Mouse (Mus musculus): ENCODE measurements around the gene Zfp367. TPM values are rescaled to one million over a fixed set of nuclear protein-coding genes. Genes with fewer than 3 reads are reported as not detected.

Gene Zfp367
- polyA plus RNA-seq, 1 experiment from 2014 or later = 13.1 TPM

- Histone ChIP-seq H3K4me2 (ENCODE audit: low read length) (no peak overlapping the region), H3K9ac (ENCODE audit: low read depth, low read length) (no peak overlapping the region), H3K27me3 (ENCODE audit: insufficient read depth, low read length) (no peaks in the 10 kb centered on the region), H3K27ac (no peak overlapping the region), H3K4me1 (replicated peaks; ENCODE audit: insufficient read depth, low read length) (no peaks in the 10 kb centered on the region), H3K36me3 (ENCODE audit: insufficient read depth, low read length) (no peaks in the 10 kb centered on the region), H3K4me3 (replicated peaks; ENCODE audit: low read depth, low read length) (no peak overlapping the region), H3K9me3 (replicated peaks; ENCODE audit: low read length) (no peaks in the 10 kb centered on the region)
- 39% methylated on average over 6 of the region's 6 CpGs for WGBS
- TF ChIP-seq CTCF (IDR thresholded peaks at IDR 0.05; ENCODE audit: low read depth) = no peak
- DNase-seq (ENCODE audit: low spot score) = no peak
- ATAC-seq (replicated peaks; ENCODE audit: low FRiP score, low read depth) = no peak
These were observed 29.4 kb downstream of the Zfp367 start for GRCm38 (mm10) chr13:64123491-64124188.

DNA sequence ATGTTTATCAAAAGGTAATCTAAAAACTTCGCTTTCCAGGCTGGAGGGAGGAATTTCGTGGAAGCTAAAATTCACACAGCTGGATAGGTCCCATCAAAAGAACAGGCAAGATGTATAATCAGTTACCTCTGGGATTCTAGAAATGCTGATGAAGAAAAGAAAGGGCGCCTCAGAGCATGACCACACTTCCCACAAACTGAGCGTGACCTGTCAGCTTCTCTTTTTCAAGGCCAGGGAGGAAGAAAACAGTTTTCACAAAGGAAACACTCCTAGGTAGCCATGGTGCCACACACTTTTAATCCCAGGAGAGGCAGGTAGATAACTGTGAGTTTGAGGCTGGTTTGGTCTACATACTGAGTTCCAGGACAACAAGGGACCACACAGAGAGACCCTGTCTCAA, 32.2 kb downstream of the Zfp367 start:
- no peaks in the 10 kb centered on the region for H3K4me1 ChIP-seq (replicated peaks; ENCODE audit: insufficient read depth, low read length)
- H3K9me3 ChIP-seq (replicated peaks; ENCODE audit: low read length) = no peaks in the 10 kb centered on the region
- DNase-seq (ENCODE audit: low spot score) = no peak
- no peak for ATAC-seq (replicated peaks; ENCODE audit: low FRiP score, low read depth)
- H3K27ac ChIP-seq = no peak overlapping the region
- 58% methylated on average over 4 of the region's 4 CpGs for WGBS
- no peaks in the 10 kb centered on the region for H3K36me3 ChIP-seq (ENCODE audit: insufficient read depth, low read length)
- no peak overlapping the region for H3K4me3 ChIP-seq (replicated peaks; ENCODE audit: low read depth, low read length)
- no peaks in the 10 kb centered on the region for H3K27me3 ChIP-seq (ENCODE audit: insufficient read depth, low read length)
- no peak overlapping the region for H3K9ac ChIP-seq (ENCODE audit: low read depth, low read length)
- TF ChIP-seq CTCF (IDR thresholded peaks at IDR 0.05; ENCODE audit: low read depth) = no peak
- no peak overlapping the region for H3K4me2 ChIP-seq (ENCODE audit: low read length)

GRCm38 (mm10) chr13:64117442-64117841, 35.6 kb downstream of the Zfp367 start:
- Histone ChIP-seq H3K27me3 (ENCODE audit: insufficient read depth, low read length) (no peaks in the 10 kb centered on the region), H3K36me3 (ENCODE audit: insufficient read depth, low read length) (no peaks in the 10 kb centered on the region), H3K4me1 (replicated peaks; ENCODE audit: insufficient read depth, low read length) (no peaks in the 10 kb centered on the region), H3K9ac (ENCODE audit: low read depth, low read length) (no peak overlapping the region), H3K4me2 (ENCODE audit: low read length) (no peak overlapping the region), H3K4me3 (replicated peaks; ENCODE audit: low read depth, low read length) (no peak overlapping the region), H3K9me3 (replicated peaks; ENCODE audit: low read length) (no peaks in the 10 kb centered on the region), H3K27ac (no peak overlapping the region)
- DNase-seq (ENCODE audit: low spot score) = no peak
- 61% methylated on average over 2 of the region's 2 CpGs for WGBS
- no peak for ATAC-seq (replicated peaks; ENCODE audit: low FRiP score, low read depth)
- peak; percentile 55 for TF ChIP-seq CTCF (IDR thresholded peaks at IDR 0.05; ENCODE audit: low read depth)

DNA sequence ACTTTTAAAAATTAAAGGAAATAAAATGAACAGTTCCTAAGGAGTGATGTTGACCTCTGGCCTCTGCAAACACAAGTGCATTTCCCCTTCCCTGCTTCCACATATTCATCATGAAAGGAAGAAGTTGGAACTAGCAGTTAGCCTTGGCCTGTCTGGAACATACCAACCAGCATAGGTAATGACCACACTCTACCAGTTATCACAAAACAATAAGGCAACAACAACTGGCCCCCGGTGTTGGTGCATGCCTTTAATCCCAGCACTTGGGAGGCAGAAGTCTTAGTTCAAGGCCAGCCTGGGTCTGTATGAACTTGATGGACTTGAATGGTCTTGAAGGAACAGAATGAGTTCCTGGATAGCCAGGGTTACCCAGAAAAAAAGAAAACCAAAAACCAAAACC, 42.6 kb downstream of the Zfp367 start:
- no peak for ATAC-seq (replicated peaks; ENCODE audit: low FRiP score, low read depth)
- Histone ChIP-seq H3K4me2 (ENCODE audit: low read length) (no peak overlapping the region), H3K4me3 (replicated peaks; ENCODE audit: low read depth, low read length) (no peak overlapping the region), H3K4me1 (replicated peaks; ENCODE audit: insufficient read depth, low read length) (peaks cover 4% of the 10 kb centered on the region; the same call in 1 of the 2 replicates), H3K27ac (no peak overlapping the region), H3K27me3 (ENCODE audit: insufficient read depth, low read length) (no peaks in the 10 kb centered on the region), H3K9ac (ENCODE audit: low read depth, low read length) (no peak overlapping the region), H3K9me3 (replicated peaks; ENCODE audit: low read length) (no peaks in the 10 kb centered on the region), H3K36me3 (ENCODE audit: insufficient read depth, low read length) (no peaks in the 10 kb centered on the region)
- WGBS = 95% methylated on average over 1 of the region's 1 CpGs
- TF ChIP-seq CTCF (IDR thresholded peaks at IDR 0.05; ENCODE audit: low read depth) = no peak
- no peak for DNase-seq (ENCODE audit: low spot score)

DNA sequence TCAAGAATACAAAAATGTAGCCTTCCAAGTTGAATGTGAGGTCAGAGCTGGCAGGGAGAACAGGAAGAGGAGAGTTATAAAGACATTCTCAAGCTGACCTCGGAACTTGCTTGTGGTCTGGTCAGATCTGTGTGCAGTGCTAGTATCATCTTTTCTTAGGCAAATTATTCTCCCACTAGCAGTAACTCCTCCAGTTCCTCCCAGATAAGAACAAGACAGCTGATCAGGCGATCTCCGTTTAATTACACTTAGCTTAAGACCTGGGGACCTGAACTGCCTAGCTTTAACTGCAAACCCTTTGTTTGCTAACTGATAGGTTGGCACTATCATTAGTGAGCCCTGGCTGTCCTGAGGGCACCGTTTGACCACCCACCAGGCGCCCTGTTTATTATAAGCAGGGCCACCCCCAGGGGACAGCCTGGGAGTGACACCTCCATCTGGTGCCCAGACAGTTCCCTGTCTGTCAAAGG, 44.6 kb downstream of the Zfp367 start:
- Histone ChIP-seq H3K9ac (ENCODE audit: low read depth, low read length) (no peak overlapping the region), H3K27ac (no peak overlapping the region), H3K4me3 (replicated peaks; ENCODE audit: low read depth, low read length) (no peak overlapping the region), H3K9me3 (replicated peaks; ENCODE audit: low read length) (no peaks in the 10 kb centered on the region), H3K36me3 (ENCODE audit: insufficient read depth, low read length) (no peaks in the 10 kb centered on the region), H3K4me1 (replicated peaks; ENCODE audit: insufficient read depth, low read length) (peaks cover 4% of the 10 kb centered on the region; the same call in 1 of the 2 replicates), H3K27me3 (ENCODE audit: insufficient read depth, low read length) (no peaks in the 10 kb centered on the region), H3K4me2 (ENCODE audit: low read length) (no peak overlapping the region)
- TF ChIP-seq CTCF (IDR thresholded peaks at IDR 0.05; ENCODE audit: low read depth) = no peak
- no peak for ATAC-seq (replicated peaks; ENCODE audit: low FRiP score, low read depth)
- peak; percentile 41 for DNase-seq (ENCODE audit: low spot score)
- 23% methylated on average over 5 of the region's 5 CpGs for WGBS

GRCm38 (mm10) chr13:64107535-64107934, 45.5 kb downstream of the Zfp367 start:
- no peaks in the 10 kb centered on the region for H3K36me3 ChIP-seq (ENCODE audit: insufficient read depth, low read length)
- H3K27ac ChIP-seq = no peak overlapping the region
- no peak overlapping the region for H3K4me2 ChIP-seq (ENCODE audit: low read length)
- H3K27me3 ChIP-seq (ENCODE audit: insufficient read depth, low read length) = no peaks in the 10 kb centered on the region
- no peak for ATAC-seq (replicated peaks; ENCODE audit: low FRiP score, low read depth)
- peaks cover 4% of the 10 kb centered on the region; the same call in 1 of the 2 replicates for H3K4me1 ChIP-seq (replicated peaks; ENCODE audit: insufficient read depth, low read length)
- no peak for TF ChIP-seq CTCF (IDR thresholded peaks at IDR 0.05; ENCODE audit: low read depth)
- DNase-seq (ENCODE audit: low spot score) = peak; percentile 44
- no peak overlapping the region for H3K9ac ChIP-seq (ENCODE audit: low read depth, low read length)
- H3K4me3 ChIP-seq (replicated peaks; ENCODE audit: low read depth, low read length) = no peak overlapping the region
- H3K9me3 ChIP-seq (replicated peaks; ENCODE audit: low read length) = no peaks in the 10 kb centered on the region
- 37% methylated on average over 8 of the region's 8 CpGs for WGBS

Measured in kidney, postnatal 0 days (tissue).